Mouse (Mus musculus): ENCODE data around the gene Zfp563. TPM values are rescaled to one million over a fixed set of nuclear protein-coding genes. Genes with fewer than 3 reads are reported as not detected.

Gene Zfp563
- polyA plus RNA-seq, 1 experiment from 2014 or later: 9.4 TPM

Other genes with a start within 250 kb of the Zfp563 start
- 5.6 and 6.9 TPM in 2 replicates for gene Zfp870, start 197.7 kb upstream of the Zfp563 start, polyA plus RNA-seq (2015; fragmentation: Nextera tagmentation; extraction: Ambion mirVana)
- gene Cyp4f14, start 172.0 kb upstream of the Zfp563 start, polyA plus RNA-seq (2015; fragmentation: Nextera tagmentation; extraction: Ambion mirVana): not detected in 2 replicates
- 15.9 and 17.7 TPM in 2 replicates for gene Cyp4f13, start 141.9 kb upstream of the Zfp563 start, polyA plus RNA-seq (2015; fragmentation: Nextera tagmentation; extraction: Ambion mirVana)
- gene Zfp472, start 123.5 kb upstream of the Zfp563 start, polyA plus RNA-seq (2015; fragmentation: Nextera tagmentation; extraction: Ambion mirVana): 10.5 and 11.2 TPM in 2 replicates
- 11.7 and 13.7 TPM in 2 replicates for gene Zfp952, start 96.2 kb upstream of the Zfp563 start, polyA plus RNA-seq (2015; fragmentation: Nextera tagmentation; extraction: Ambion mirVana)
- 13.7 and 13.9 TPM in 2 replicates for gene Zfp763, start 55.9 kb upstream of the Zfp563 start, polyA plus RNA-seq (2015; fragmentation: Nextera tagmentation; extraction: Ambion mirVana)
- gene 4921501E09Rik, start 21.3 kb upstream of the Zfp563 start, polyA plus RNA-seq (2015; fragmentation: Nextera tagmentation; extraction: Ambion mirVana): not detected in 2 replicates
- gene Morc2b, start 50.4 kb downstream of the Zfp563 start, polyA plus RNA-seq (2015; fragmentation: Nextera tagmentation; extraction: Ambion mirVana): 0.11 TPM in 1 of 2 replicates, not detected in the other
- 0.05 and 0.12 TPM in 2 replicates for gene Olfr55, start 79.1 kb downstream of the Zfp563 start, polyA plus RNA-seq (2015; fragmentation: Nextera tagmentation; extraction: Ambion mirVana)
- 0.05 TPM in 1 of 2 replicates, not detected in the other for gene Olfr239, start 102.0 kb downstream of the Zfp563 start, polyA plus RNA-seq (2015; fragmentation: Nextera tagmentation; extraction: Ambion mirVana)
- gene Olfr1564, start 132.4 kb downstream of the Zfp563 start, polyA plus RNA-seq (2015; fragmentation: Nextera tagmentation; extraction: Ambion mirVana): not detected in 2 replicates
- 16.1 and 16.4 TPM in 2 replicates for gene Zfp955a, start 165.8 kb downstream of the Zfp563 start, polyA plus RNA-seq (2015; fragmentation: Nextera tagmentation; extraction: Ambion mirVana)
- 0.03 and 0.12 TPM in 2 replicates for gene Olfr63, start 175.4 kb downstream of the Zfp563 start, polyA plus RNA-seq (2015; fragmentation: Nextera tagmentation; extraction: Ambion mirVana)
- 12.8 and 13.6 TPM in 2 replicates for gene Zfp955b, start 200.2 kb downstream of the Zfp563 start, polyA plus RNA-seq (2015; fragmentation: Nextera tagmentation; extraction: Ambion mirVana)

Data from embryonic facial prominence, embryonic 15.5 days (tissue).